Mouse (Mus musculus) spleen, postnatal 0 days (tissue): Measurements from ENCODE around the gene Zfp354c. TPM values are rescaled to one million over a fixed set of nuclear protein-coding genes. Genes with fewer than 3 reads are reported as not detected.

Source experiments
- polyA plus RNA-seq: library from polyadenylated mRNA; unstranded; fragments of >200 nt; fragmentation: Nextera tagmentation; extraction: Ambion mirVana; gene quantifications from 2 replicates; pipeline ENCODE4 v1.2.1, GENCODE M21; 2015

Zfp354c gene
- polyA plus RNA-seq: 2.7 and 5.4 TPM in 2 replicates

DNA sequence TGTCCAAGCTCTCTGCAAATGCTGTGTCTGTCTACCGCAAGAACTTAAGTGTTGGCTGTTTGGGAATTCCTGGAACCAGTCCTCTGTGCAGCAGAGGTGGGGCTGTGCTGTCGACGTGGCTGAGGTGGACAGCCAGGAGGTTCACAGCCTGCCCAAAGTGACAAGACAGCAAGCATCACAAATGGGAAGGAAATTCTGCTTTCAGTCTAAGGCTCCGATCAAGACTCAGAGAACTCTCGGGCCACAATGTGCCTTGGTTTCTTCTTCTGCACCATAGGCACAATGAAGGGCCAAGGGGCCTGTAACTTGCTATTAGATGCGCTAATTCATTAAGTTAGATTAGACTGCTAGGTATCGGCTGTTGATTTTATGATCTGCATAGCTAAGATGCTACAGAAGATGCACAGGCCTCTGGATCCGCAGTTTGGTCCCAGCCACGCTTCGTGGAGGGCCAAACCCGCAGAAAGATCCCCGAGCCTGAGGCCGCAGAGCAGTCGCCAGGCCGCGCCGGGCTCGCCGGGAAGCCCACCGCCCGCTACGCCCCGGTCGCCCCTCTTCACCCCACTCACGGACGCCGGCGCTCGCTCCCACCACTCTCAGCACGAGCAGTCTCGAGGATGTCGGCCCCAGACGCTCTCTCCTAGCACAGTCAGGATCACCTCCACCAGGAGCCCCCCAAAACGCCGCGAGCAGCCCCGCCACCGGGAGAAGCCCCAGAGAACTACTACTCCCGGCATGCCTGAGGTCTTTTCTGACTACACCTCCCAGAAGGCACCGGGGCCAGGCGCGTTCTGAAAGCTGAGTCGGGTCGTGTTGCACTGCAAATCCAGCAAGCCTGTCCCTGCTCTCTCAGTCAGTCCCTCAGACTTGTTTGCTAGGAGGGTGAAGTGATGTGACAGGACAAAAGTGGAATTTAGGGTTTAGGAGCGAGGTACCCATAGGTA lies at the start of gene Zfp354c:
TSS of gene Zfp354c (minus strand) at position 715 of the 944 bp plus-strand sequence.

DNA sequence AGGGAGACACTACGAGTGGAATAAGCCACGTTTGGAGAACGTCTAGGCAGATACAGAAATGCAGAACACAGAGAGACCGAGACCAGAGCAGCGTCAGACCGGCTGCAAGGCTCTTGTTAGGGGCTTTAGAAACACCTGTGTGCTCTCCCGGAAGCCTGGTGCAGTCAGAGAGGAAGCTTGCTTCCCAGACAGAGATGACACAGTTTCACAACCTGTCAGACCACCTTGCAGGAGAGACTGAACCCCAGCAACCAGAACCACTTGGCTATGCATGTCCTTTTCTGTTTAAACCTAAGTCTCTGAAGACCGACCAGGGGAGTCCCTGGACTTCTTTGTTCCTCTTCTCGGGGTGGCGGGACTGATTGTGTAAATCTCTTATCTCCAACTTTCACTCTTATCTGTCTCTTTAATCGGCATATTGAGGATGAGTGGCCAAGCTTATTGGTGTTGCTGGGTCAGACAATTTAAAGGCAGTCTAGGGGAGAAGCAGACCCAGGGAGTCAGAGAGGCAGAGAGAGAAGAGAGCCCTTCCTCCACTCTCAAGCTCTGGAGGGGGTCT lies 22.7 kb upstream of the Zfp354c start, which contains the start of gene Grm6:
TSS of gene Grm6 (plus strand) at position 509 of the 559 bp plus-strand sequence.

DNA sequence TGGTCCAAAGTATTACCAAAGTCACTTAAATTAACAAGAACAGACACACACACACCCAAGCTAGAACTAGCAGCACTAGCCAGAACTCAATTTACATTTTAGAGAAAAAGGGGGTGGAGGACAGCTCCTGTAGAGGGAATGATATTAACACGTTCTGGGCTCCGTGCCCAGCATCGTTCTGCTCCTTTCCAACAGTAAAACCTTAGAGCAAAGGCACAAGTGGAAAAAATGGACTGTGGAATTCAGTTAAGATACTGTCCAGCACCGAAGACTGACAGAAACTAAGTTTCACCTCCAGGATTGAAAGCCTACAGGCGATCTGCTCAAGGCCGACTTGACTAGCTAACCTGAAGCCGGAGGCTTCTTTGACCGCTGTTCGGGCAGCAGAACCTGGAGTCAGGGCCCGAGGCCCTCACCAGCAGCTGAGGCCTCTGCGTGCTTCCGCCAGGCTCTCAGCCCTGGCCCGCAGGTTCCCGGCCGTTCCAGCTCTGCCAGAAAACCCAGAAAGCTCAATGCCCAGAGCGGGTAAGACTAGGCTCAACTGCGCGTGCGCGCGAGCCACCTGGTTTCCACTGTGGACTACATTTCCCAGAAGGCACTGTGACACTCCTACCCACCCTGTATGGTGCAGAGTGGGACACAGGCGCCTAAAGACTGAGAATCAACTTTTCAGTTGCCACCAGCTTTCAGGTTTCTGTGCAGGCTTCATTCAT lies 13.7 kb upstream of the Zfp354c start, which contains the start of gene Zfp879:
TSS of gene Zfp879 (minus strand) at position 530 of the 713 bp plus-strand sequence.

Other genes with a start within 250 kb of the Zfp354c start
- 11.5 and 15.3 TPM in 2 replicates for gene Adamts2, start 225.6 kb downstream of the Zfp354c start, polyA plus RNA-seq
- gene Zfp879, start 13.8 kb upstream of the Zfp354c start, polyA plus RNA-seq: 0.05 and 0.08 TPM in 2 replicates
- gene Grm6, start 23.0 kb upstream of the Zfp354c start, polyA plus RNA-seq: 0.06 and 0.21 TPM in 2 replicates
- 0.47 and 0.59 TPM in 2 replicates for gene Zfp454, start 59.9 kb upstream of the Zfp354c start, polyA plus RNA-seq
- 1.8 and 2.9 TPM in 2 replicates for gene Zfp2, start 88.4 kb upstream of the Zfp354c start, polyA plus RNA-seq
- gene Zfp354b, start 103.9 kb upstream of the Zfp354c start, polyA plus RNA-seq: 0.46 and 0.48 TPM in 2 replicates
- not detected in 2 replicates for gene 4933414I15Rik, start 116.0 kb upstream of the Zfp354c start, polyA plus RNA-seq
- gene Prop1, start 126.0 kb upstream of the Zfp354c start, polyA plus RNA-seq: not detected in 2 replicates
- gene Olfr1378, start 138.8 kb upstream of the Zfp354c start, polyA plus RNA-seq: not detected in 2 replicates
- not detected in 2 replicates for gene Olfr1377, start 154.2 kb upstream of the Zfp354c start, polyA plus RNA-seq
- not detected in 2 replicates for gene Olfr51, start 175.9 kb upstream of the Zfp354c start, polyA plus RNA-seq
- gene Olfr54, start 186.5 kb upstream of the Zfp354c start, polyA plus RNA-seq: not detected in 2 replicates
- gene Olfr1375, start 220.4 kb upstream of the Zfp354c start, polyA plus RNA-seq: not detected in 2 replicates
- gene Zfp354a, start 231.5 kb upstream of the Zfp354c start, polyA plus RNA-seq: 1.2 and 1.9 TPM in 2 replicates